Mouse (Mus musculus): ENCODE data around the gene Hist1h4b.

GRCm38 (mm10) chr13:23724239-23724638 is 32.6 kb upstream of the Hist1h4b start:
- TF ChIP-seq CTCF (IDR thresholded peaks at IDR 0.05; ENCODE audit: low read depth, low read length): no peak
- no peak for TF ChIP-seq EP300 (IDR thresholded peaks at IDR 0.05; ENCODE audit: insufficient read depth, low read depth, low read length)

Measured in ES-Bruce4 (cell line).